Mouse (Mus musculus) lung, adult 2 months (tissue): Measurements from ENCODE around the gene Senp2.

ENCODE experiments used
- CTCF ChIP-seq: fragments of 200-500 bp; IDR thresholded peaks from 2 replicates; pipeline ENCODE4 v1.5.1; 2011; ENCODE audit warnings: mild to moderate bottlenecking, low read length, control low read depth; ENCODE audit not compliant: insufficient read depth
- POLR2A ChIP-seq: fragments of 200-500 bp; IDR thresholded peaks from 2 replicates; pipeline ENCODE4 v1.6.1; 2011; ENCODE audit warnings: low read depth, mild to moderate bottlenecking, control low read depth, low read length, borderline replicate concordance; ENCODE audit errors: extremely low read depth

- TF ChIP-seq POLR2A = no peak
- TF ChIP-seq CTCF = no peak
These were observed 29.3 kb downstream of the Senp2 start for GRCm38 (mm10) chr16:22038554-22038953.
